Mouse (Mus musculus): ENCODE results near the gene Cds1.
A peak's percentile ranks its signal among the peaks of the same experiment; 100 is the strongest.

The Cds1 gene

DNA sequence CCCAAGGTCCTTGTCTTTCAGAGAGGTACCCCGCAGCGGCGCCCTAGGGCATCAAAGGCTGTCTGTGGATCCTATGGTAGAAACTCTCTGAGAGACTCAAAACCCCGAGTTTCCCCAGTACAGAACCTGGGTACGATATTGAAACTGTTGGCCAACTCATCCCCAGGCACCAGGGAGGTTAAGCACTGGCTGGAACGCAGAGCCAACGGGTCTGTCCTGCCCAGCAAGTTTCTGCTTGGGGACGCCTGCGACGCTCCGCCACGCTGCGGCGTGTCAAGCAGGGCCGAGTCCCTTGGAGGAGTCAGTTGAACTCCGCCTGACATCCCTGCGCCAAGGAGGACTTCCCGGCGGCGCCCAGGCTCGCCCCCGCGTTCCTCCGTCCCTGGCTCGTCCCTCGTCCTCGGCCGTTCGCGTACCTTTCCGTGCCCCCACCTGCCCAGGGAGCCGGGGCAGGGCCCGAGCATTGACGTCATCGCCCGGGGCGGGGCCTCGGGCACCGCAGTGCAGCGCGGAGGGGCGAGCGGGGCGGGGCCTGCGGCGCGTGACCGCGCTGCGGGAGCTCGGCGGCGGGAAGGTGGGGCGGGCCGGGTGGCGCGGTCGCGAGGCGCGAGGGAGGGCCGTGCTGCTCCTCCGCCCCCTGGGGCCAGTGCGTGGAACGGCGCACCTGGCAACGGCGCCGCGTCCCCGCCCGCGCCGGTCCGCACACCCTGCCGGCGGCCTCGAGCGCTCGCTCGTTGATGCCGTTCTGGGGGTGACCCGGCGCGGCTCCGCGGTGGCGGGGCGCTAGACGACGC lies at the start of gene Cds1:
Gene Cds1, plus strand, starts transcription at position 577 of the 794 bp plus-strand sequence.
- peak; percentile 71 for DNase-seq (ENCODE audit: low read depth, low spot score)

DNA sequence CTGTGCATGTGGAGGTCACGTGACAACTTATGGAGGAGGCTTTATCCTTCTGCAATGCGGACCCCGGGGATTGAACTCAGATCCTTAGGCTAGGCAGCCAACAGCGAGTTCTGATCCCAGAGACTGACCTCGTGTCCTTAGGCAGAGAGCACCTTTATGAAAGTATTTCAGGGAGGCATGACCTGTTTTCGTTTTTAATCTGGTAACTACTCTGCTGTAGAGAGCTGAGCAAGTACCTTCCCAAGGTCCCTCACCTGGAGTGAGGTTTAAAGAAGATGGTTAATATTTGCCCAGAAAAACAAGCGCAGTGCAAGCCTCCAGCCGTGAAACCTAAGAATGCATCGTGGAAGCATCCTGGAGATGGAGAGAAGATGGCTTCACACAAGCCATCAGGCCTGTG lies 40.7 kb upstream of the Cds1 start:
- no peak for DNase-seq (ENCODE audit: low read depth, low spot score)

DNA sequence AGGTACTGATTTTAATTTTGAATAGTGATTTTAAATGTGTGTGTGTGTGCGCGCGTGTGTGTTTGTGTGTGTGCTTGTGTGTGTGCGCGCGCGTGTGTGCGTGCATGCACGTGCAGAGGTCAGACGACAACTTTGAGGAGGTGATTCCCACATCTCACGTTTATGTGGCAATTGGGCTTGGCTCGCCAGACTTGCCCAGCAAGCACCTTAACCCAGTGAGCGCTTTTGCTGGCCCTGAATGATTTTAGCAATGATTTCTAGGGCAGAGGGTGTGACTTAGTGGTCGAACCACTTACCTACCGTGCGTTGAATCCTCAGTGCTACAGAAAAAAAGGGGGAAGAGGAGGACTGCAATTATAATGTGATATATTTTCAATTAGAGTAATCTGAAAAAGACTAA lies 40.2 kb upstream of the Cds1 start:
- DNase-seq (ENCODE audit: low read depth, low spot score), result no peak

DNA sequence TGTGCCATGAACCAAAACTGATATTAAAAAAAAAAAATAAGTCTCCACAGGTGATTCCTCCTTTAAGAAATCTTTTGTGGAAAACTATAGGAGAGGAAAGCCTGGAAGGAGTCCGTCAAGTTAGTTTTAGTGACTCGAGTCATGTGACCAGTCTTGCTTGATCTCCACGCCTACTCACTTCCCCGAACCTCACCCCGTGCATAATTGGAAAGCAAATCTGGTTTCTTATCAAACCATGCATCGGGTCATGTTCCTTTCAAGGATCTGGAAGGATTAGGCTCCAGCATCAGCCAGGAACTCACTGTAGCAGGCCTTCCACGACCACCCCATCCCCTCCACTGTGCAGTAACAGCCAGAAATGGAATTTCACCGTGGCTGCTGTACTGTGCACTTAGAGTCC lies 39.2 kb upstream of the Cds1 start:
- DNase-seq (ENCODE audit: low read depth, low spot score), result no peak

DNA sequence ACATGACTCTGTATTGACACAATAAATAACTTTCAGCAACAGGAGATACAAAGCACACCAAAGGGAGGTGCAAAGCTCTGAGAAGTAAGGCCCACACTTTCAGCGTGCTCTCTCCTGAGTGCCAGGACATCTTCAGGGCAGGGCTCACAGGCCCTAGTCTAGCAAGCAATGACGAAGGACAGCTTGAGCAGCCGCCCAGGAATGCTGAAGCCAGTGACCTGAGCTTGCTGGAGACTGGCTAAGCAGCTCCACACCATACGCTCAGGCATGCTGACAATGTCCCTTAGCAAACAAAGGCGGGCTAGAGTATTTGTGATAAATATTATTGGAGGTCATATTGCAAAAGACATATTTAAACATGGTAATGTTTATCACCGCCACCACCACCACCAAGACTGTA lies 38.6 kb upstream of the Cds1 start:
- DNase-seq (ENCODE audit: low read depth, low spot score), result no peak

DNA sequence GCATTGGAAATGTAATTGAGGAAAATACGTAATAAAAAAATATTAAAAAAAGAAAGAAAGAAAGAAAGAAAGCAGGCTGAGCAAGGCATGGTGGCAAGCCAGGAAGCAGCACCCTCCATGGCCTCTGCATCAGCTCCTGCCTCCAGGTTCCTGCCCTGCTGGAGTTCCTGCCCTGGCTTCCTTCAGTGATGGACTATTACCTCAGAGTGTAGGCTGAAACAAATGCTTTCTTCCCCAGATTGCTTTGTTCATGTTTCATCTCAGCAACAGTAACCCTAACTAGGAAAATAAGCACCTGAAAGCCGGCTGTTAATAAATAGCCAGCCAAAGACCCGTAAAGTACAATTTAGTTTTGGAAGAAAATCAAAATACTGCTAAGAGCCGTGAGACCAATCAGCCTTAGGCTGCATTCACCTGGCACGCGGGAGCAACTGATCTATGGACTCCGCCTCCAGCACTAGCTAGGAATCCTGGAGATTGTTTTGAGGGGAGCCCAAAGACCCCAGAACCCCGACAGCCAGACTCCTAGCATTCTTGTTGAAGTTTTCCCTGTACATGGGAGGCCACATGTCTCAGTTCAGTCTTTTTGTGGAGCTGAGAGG lies 36.5 kb upstream of the Cds1 start:
- DNase-seq (ENCODE audit: low read depth, low spot score), result no peak

DNA sequence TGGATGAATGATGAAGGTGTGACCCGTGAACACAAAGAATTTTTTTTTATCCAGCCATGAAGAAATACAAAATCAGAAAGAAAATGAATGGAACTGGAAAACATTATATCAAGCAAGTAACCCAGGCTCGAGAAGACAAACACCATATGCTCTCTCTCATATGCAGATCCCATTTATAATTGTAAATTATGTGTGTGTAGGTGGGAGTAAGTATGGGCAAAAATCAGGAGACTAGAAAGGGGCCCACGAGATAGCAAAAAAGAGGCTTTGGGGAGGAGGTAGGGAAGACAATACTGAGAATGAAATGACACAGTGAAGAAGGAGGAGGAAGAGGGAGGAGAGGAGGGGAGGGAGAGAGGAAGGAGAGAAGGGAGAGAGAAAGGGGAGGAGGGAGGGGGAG lies 27.6 kb upstream of the Cds1 start:
- DNase-seq (ENCODE audit: low read depth, low spot score), result no peak

DNA sequence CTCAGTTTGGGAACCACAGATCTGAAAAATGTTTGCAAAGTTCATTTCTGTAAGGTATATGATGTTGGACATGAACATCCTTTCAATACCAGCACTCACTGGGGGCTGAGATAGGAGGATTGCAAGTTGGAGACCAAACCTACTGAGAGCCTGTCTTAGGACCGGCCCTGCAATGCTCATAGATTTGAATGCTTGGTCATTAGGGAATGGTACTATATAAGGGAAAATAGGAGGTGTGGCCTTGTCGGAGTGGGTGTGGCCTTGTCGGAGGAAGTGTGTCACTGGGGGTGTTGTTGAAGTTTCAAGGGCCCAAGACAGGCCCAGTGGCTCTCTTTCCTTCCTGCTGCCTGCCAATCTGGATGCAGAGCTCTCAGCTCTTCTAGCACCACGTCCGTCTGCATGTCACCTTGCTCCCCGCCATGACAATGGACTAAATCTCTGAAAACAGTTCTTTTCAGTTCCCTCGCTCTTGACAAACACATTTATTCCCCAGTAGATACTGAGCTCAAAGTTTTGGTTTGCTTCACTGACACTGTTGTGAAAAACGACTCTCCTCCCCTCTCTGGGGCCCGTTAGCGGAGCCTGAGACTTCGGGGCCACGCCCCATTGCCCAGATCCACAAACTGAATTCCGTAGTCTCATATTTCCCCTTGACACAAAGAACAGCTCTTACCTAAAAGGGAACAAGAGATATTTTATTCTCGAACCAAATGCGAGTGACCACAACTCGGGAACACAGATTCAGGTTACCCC lies 24.3 kb upstream of the Cds1 start:
- no peak for DNase-seq (ENCODE audit: low read depth, low spot score)

DNA sequence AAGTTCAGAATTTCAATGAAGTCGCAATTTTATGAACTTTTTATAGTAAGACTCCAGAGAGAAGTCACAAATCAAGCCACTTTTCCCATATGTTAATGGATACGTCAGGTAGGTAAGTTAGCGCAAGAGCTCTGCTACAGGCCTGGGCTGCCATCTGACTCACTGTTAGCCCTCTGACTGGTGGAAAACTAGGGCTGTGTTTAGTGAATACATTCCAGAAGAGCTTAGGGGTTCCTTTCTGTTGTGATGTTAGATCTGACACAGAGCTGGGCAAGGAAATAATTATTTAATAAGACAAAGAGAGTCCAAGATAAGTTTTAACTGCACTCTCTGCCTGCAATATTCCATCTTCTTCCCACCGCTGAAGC lies 23.7 kb upstream of the Cds1 start:
- no peak for DNase-seq (ENCODE audit: low read depth, low spot score)

DNA sequence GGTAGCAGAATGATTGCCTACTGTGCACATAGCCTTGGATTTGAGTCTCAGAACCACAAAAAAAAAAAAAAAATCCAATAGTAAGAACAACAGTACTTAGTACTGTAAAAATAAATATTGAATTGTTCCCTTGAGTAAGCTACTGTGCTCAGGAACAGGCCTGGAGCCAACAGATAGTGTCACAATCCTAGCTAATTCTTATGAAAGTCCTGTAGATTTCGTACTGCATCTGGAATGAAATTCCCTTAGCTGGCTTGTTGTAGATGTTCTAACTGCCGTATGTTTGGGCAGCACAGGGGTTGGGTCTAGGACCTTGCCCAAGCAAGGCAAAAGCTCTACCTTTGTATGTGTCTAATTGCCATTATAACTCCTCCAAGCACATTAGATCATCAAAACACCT lies 22.9 kb upstream of the Cds1 start:
- DNase-seq (ENCODE audit: low read depth, low spot score), result no peak

DNA sequence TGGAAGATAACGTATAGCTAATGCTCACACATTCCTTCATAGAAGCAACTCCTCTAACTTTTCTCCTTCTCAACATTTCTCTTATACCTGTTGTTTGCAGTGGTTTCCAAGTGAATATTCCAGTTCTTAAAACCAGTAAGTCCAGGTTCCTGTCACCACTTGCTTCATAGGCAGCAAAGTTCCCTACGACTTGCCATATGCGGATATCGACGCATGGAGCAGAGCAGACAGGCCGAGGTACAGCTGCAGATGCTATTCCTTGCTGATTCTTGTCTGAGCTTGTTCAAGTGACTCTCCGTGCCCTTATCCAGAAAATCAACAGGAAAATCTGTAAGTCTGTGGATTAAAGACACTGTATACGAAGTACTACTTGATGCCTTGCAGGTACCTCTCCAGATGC lies 22.5 kb upstream of the Cds1 start:
- DNase-seq (ENCODE audit: low read depth, low spot score), result no peak

DNA sequence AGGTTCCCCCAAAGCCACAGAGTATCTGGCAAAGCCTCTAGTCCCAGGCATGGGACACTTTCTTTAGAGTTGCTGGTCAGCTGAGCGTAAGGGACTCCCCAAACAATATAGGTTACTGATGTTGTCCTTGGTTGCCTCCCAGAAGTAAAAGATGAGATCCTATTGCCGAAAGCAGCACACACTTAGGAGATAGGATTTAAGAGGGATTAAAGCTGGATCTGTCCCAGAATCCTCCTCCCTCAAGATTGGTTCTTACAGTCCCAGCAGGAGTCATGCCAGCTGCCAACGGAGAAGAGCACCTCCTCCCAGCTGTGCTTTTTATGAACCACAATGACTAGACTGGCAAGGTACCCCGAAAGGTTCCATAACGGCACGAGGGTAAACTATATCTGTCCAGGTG lies 20.0 kb upstream of the Cds1 start:
- DNase-seq (ENCODE audit: low read depth, low spot score), result no peak

DNA sequence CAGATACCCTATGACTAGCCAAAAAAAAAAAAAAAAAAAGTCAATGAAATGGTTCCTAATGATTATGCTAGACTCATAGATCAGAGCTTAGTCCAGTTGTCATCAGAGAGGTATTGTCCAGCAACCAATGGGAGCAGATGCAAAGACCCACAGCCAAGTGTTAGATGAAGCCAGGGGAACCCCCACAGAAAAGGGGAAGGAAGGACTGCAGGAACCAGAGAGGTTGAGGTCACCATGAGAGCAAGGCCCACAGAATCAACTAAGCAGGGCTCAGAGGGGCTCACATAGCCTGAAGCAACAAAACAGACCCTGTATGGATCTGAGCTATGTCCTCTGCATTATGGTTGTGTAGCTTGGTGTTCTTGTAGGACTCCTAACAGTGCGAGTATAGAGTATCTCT lies 11.2 kb upstream of the Cds1 start:
- DNase-seq (ENCODE audit: low read depth, low spot score), result no peak

DNA sequence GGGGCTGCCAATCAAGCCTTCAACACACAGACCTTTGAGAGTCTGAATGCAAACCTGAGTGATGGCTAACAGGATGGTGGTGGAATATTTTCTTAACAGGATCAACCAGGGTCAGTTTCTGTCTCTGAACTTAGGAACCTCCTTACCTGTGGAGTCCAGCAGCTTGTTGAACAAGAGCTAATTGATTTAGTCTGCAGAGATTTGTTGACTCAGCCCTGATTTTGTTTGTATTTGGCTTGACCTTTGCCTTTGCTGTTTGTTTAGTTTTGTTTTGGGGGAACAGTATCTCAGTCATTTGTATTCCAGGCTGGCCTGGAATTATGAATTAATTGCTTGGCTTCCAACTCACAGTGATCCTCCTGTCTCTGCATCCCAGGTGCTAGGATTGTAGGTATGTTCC lies 7.3 kb upstream of the Cds1 start:
- DNase-seq (ENCODE audit: low read depth, low spot score), result no peak

DNA sequence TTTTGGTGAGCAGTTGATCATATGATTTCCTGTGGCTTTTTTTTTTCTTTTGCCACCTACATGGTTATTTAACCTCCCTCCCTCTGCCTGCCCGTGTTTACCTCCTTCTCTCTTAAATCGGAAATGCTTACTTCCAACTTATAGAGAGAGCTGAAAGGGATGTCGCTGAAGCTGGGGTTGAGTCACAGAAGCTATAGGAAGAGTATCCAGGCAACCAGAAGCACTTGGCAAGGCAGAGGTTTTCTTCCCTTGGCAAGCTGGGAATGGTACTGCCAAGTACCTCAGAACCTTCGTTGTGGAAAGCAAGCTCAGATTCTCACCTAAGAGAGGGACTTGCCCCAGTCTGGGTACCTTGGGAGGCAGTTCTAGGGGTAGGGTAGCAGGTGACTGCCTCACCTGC lies 3.2 kb upstream of the Cds1 start:
- DNase-seq (ENCODE audit: low read depth, low spot score), result no peak

DNA sequence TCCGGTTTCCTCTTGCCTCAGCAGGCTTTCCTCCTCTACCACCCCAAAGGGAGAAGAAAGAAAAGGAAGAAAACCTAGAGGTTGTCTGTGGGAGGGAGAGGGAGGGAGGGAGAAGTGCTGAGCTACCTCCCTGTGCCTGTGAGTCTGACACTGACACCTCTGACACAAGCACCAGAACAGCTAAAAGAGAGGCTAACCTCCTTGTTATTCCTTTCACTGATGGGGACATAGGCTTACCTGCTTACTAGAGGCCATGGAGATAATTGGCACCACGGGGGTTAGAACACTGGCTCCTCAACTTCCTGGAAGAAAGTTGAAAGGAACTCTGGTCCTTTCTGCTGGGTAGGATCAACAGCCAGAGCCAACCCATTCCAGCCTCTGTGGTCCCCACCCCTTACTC lies 1.4 kb upstream of the Cds1 start:
- DNase-seq (ENCODE audit: low read depth, low spot score), result no peak

DNA sequence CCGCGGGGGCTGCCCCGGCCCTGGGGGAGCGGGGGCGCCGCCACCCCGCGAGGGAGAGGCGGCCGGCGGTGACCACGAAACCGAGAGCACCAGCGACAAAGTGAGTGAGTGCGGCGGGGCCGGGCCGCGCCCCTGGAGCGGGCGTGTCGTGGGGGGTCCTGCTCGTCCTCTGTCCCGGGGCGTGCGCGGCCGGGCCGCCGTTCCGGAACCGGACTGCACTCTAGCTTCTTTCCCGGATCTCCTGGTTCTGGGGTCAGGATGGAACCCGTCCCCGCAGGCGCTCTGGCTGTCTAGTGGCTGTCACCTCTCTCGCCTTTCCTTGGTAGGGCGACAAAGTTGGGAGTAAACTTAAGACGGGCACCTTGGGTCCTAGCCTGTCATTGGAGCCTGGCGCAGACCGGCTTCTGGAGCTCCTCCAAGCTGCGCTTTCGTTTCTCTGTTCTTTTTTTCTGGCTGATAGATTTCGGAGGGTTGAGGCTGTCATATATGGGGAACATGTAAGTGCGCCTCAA lies 516 bp downstream of the Cds1 start:
- DNase-seq (ENCODE audit: low read depth, low spot score), result no peak

DNA sequence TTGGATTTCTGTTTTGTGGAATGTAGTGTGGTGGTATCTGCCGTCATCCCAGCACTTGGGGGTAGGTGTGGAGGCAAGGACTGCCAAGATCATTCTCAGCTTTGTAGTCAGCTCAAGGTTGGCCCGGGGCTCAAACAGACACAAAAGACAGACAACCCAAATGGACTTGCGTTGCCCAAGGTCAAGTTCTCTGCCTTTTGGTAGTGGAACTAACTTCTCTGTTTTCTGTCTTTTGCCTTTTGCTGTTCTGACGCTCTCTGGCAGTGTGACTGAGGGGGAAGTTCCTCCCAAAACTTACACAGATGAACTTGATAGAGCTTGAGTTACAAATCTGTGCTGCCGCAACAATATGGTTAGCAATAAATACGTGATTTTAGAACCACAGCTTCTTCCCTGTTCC lies 1.3 kb downstream of the Cds1 start:
- DNase-seq (ENCODE audit: low read depth, low spot score), result no peak

DNA sequence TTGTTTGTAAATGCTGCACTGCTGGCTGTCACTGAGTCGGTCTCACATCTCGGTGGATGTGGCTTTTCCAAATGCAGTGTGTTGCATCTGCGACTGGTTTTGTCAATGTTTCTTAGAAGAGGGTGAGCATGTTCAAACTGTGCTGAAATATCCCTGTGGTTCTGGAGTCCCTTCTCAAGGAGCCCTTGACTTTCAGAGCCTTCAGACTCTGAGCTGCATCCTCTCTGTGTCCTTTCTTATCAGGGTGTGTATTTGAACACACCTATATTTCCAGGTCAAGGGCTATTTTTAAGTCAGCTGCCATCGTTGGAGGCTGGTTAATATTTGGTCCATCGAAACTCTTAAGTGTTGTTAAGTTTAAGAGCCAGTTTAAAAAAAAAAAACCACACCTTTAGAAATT lies 2.2 kb downstream of the Cds1 start:
- DNase-seq (ENCODE audit: low read depth, low spot score), result no peak

DNA sequence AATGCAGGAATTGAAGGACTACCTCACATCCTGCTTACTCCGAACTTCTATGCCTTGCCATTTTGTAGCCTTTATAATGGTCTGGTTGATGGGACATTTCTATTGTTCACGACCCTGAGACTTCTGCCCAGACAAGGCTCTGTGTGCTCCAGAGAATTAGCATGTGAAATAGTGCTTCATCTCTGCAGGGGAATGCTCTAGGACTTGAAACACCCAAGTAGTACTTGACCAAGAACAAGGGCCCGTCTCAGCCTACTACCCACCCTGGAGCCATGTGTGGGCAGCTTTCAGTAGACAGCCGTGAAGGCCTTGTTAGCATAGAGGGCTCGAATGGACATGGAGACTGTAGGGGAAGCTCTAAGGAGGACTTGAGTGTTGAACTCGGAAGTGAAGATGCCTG lies 2.6 kb downstream of the Cds1 start:
- DNase-seq (ENCODE audit: low read depth, low spot score), result no peak

DNA sequence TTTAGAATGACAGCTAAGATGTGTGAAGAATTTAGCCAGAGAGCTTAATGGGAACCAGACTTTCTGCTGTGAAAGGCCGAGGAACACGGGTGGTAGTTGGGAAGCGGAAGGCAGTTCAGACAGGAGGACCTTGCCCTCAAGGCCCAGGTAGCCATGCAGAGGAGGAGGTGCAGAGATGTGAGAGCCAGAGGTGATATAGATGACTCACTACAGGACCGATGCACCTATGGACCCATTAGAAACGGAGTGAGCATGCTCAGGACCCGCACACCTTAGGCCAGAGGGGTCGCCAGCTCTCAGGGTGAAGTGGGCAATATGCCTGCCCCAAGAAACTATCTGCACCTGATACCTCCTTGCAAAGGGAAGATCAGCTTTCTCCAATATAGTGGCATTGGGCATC lies 3.6 kb downstream of the Cds1 start:
- no peak for DNase-seq (ENCODE audit: low read depth, low spot score)

DNA sequence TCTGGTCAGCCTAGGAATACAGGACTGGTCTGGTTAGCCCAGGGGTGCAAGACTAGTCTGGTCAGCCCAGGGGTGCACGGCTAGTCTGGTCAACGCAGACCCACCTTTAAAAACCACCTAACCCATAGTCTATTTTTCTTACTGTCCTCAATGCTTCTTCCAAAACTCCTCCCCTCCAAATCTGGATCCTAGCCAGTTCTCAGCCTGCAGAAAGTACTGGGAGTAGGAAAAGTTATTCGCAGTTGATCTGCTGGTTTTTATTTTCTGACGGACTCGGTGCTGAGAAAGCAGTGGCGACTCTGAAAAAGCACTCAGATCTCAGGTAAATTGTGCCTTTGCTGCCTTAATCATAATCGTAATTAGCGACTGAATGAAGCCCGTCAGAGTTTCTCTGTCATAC lies 7.7 kb downstream of the Cds1 start:
- no peak for DNase-seq (ENCODE audit: low read depth, low spot score)

DNA sequence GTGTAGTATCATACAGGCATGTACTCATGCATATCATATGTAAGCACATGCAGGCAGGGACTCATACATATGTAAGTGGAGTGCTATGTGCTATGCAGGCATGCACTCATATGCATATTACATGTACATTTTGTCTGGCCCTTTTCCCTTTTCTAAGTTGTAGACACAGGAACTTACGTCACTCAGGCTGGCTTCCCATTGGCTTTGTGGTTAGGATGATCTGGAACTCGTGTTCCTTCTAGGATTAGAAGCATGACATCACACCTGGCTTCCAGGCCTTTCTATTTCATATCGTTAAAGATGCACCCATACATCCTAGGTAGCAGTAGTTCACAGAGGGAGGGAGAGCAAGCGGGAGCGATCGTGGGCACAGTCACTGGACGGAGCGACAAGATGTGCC lies 10.3 kb downstream of the Cds1 start:
- DNase-seq (ENCODE audit: low read depth, low spot score), result no peak

Measured in retina, postnatal 7 days (tissue).